Mouse (Mus musculus) cerebellum, adult (tissue): ENCODE data around the gene Epb41l4b.

Experiments used
- ATAC-seq: cut with Nextera tagmentation; 2 replicates; pipeline ENCODE4 v1.9.2; 2017; ENCODE audit warnings: mild to moderate bottlenecking, moderate library complexity, mixed read lengths; ENCODE audit not compliant: insufficient number of reproducible peaks, low FRiP score, low TSS enrichment

Gene Epb41l4b

GRCm38 (mm10) chr4:57118883-57119282 lies 24.4 kb downstream of the Epb41l4b start:
- no peak for ATAC-seq

DNA sequence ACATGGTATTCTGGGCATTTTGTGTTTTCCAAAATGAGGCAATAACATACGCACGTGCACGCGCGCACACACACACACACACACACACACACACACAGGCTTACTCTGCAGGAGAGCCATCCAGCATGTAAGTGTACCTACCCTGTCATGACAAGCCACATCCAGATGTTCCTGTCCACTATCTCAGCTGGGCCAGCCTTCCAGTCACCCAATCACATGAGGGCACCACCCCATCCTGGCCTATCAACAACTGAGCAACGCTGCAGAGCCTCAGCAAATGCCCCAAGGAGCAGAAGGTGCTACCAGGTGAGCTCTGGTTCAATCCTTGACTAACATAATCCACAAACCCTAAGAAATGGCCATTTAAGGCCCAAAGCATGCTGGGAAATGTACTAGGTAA lies 27.0 kb downstream of the Epb41l4b start:
- no peak for ATAC-seq

DNA sequence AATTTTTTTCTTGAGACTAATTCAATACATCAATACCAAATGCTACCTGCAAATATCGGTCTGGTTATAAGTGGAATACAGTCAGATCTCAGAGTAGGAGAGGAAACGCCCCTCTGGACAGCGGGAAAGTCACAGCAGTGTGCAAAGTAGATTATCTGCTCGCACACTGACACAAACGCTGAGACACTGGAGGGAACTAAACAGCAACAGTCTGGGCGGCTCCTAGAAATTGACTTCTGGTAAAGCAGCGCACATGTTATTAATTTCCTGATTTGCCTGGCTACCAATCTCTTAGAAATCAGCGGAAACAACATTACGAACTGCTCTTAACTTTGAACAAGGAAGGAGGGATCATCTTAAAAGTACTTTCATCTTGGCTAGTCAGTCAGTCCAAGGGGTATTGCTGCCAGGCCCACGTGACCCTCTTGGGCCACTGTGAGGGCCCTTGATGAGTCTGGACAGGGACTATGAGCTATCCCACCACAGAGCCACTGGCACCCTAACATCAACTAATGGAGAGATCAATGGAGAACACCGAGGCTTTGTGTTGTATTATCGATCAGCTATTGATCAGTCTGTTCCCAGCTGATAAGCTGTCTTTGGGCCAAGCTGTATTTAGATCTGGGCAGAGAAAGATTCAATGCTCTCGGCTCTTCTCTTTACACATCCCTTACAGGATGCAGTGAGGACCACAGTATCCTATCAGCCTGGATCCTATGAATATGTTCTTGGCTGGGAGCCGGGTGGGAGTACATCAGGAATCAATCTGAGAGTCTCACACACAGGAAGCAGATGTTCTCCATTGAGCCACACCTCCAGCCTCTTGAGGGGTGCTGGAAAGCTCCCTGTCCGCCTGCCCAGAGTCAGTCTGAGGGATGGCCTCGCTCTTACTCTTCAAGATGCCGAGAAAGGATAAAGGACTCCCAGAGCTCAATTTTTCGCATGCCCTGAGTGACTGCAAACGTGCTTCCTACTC lies 28.3 kb downstream of the Epb41l4b start:
- no peak for ATAC-seq

DNA sequence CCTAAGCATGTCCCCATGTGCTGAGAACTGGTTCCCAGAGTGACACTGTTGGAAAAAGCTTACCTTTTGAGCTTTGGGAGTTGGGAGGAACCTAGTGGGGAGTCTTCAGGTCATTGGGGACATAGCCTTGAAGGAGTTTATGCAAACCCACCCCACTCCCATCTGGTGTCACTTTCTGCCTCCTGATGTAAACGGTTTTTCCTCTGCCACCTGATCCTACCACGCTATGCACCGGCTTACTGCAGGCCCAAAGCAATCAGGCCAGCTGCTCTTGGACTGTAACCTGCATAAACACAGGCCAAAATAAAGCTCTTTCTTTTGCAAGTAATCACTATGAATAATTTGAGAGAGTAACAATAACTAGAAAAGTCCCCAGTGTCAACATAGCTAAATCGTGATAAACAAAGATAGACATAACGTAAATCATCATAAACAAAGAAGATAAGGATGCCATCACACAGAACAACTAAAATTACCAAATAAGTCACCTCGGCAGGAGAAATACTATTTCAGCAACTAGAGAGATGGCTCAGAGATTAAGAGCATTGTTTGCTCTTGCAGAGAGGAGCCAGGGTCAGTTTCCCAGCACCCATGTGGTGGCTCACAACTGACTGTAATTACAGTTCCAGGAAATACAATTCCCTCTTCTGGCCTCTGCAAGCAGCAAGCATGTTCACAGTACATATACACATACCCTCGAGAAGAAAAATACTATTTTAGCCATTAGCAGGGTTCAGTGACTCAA lies 29.6 kb downstream of the Epb41l4b start:
- ATAC-seq = no peak

DNA sequence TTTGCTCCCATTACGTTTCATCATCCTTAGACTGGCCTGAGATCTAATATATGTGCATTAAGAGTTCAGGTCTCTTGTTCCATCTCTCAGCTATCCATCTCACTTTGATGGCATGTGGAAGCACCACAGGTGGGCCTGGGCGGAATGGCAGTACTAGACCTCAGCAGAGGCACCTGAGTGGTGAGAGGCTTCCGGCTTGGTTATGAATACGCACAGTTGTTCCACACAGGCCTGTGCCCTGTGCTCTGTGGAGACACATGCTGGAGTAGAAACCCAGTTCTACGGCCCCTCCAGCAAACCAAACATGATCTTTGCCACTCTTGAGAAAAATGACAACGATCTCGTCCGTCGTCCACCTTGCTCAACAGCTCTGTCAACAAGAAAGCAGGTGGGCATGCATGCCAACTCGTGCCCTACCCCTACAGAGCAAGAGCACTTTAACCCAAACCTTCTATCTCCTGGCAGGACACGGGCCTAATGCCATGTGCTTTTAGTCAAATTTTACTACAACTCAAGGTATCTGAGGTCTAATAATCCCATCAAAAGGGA lies 31.2 kb downstream of the Epb41l4b start:
- ATAC-seq = peak; percentile 52; the same call in 1 of the 2 replicates

GRCm38 (mm10) chr4:57111411-57111810 lies 31.8 kb downstream of the Epb41l4b start:
- no peak for ATAC-seq

DNA sequence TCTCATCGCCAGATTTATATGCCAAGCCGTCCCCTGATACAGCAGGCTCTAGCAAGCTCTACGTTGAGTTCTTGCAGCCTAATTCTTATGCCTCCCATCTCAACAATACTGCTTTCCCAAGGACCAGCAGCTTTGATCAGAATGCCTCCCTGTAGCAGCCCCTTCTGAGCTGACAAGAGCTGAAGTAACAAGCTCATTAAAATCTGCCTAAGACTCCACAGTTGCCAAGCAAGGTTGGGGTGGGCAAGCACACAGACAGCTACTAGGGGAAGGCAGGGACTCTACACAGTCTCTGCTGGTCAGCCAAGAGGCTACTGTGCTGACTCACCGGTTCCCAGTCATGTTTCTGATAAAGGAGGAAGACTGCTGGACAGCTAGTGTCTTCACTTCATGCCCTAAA lies 33.7 kb downstream of the Epb41l4b start:
- no peak for ATAC-seq

- ATAC-seq = no peak
Observed at GRCm38 (mm10) chr4:57105339-57105738, 37.9 kb downstream of the Epb41l4b start.

- ATAC-seq = no peak
Observed at GRCm38 (mm10) chr4:57103830-57104229, 39.4 kb downstream of the Epb41l4b start.

DNA sequence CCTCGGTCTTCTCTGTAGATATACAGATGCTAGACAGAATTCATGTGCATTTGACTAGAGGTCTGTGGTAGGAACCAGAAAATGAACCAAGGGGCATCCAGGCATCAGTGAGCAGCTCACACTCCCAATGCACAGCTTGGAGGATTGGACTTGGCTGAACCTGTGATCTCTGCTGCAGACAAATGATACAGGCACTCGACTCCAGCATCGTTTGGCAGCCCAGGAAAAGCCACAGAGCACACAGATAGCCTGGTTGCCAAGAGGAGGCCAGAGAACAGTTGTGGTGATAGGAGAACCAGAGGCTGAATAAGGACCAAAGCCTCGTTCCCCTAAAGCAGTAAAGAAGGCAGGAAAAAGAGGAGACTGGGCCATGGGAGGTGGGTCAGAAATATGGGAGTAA lies 42.1 kb downstream of the Epb41l4b start:
- peak; percentile 38; the same call in 1 of the 2 replicates for ATAC-seq

- no peak for ATAC-seq
Observed at GRCm38 (mm10) chr4:57097411-57097810, 45.8 kb downstream of the Epb41l4b start.

GRCm38 (mm10) chr4:57095569-57095968 lies 47.7 kb downstream of the Epb41l4b start:
- ATAC-seq = peak; percentile 45

GRCm38 (mm10) chr4:57091363-57091762 lies 51.9 kb downstream of the Epb41l4b start:
- ATAC-seq = peak; percentile 40; the same call in 1 of the 2 replicates

GRCm38 (mm10) chr4:57088301-57088700 lies 54.9 kb downstream of the Epb41l4b start:
- no peak for ATAC-seq

GRCm38 (mm10) chr4:57085750-57086400 lies 57.4 kb downstream of the Epb41l4b start:
- no peak for ATAC-seq

- no peak for ATAC-seq
Observed at GRCm38 (mm10) chr4:57083653-57084052, 59.6 kb downstream of the Epb41l4b start.

DNA sequence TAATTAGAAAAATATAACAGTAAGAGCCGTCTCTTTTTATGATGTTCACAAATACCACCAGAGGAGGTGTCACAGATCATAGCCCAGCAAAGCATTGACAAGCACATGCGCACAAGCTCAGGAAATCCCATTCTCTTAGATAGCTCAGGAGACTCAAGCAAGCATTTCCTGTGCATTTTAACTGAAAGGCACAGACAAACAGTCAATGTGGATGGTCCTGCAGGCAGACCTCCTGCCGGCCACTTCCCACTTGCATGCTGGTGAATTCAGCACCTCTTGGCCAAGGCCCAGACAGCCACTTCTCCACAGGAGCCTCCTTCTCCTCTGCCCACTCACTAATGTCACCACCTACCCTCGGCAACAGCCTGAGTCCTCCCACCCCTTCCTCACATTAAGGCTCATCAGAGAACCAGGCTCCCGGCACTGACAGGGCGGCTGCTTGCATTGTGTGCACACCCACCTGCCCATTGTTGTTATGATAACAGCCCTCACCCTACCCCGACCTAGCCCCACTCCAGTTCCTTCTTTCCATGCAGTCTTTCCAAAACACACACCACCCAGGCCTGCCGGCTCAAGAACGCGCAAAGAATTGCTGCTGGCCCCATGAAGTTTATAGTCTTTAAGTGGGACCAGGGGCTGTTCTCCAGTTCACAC lies 60.3 kb downstream of the Epb41l4b start:
- no peak for ATAC-seq

GRCm38 (mm10) chr4:57081463-57081862 lies 61.8 kb downstream of the Epb41l4b start:
- ATAC-seq = no peak

- no peak for ATAC-seq
Observed at GRCm38 (mm10) chr4:57073843-57074242, 69.4 kb downstream of the Epb41l4b start.

DNA sequence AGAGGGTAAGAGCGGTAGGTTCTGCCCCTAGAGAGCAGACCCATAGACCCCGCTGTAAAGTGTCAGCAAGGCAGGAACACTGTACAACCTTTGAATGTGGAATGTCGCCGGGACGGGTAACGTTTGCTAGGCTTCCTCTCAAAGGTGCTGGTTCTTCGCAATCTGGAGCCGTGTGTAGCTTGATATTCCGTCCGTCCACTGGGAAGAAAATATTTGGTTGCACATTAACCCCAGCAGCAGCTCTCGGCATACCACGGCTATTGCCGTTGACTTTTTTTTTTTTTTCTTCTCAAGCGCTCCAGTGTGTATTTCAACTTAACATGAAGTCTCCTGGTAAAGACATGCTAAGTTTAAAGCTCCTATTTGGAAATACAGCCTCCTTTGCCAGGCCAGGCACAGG lies 70.1 kb downstream of the Epb41l4b start:
- no peak for ATAC-seq
